Mouse (Mus musculus) right cerebral cortex, postnatal 4 days (tissue): ENCODE data around the gene Dennd4c.

Experiments used
- DNase-seq: peaks from one replicate; pipeline ENCODE4 v3.0.0-alpha.2; 2022

The Dennd4c gene

DNA sequence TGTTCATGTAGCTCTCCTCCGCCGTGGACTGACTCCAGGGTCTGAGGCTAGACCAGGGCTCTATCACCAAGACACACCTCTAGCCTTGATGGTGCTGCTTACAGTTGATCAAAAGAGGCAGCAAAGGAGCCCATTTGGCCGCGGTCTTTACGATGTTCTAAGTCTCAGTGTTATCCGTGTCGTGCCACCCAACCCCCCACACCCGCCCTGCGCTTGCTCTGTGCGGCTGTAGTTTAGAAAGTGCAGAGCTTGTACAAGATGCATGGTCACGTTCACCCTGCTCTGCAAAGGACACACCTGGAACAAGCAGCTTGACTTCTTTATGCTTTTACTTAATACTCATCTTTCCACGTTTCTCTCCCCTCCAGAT lies 137.4 kb downstream of the Dennd4c start:
- no peak for DNase-seq

DNA sequence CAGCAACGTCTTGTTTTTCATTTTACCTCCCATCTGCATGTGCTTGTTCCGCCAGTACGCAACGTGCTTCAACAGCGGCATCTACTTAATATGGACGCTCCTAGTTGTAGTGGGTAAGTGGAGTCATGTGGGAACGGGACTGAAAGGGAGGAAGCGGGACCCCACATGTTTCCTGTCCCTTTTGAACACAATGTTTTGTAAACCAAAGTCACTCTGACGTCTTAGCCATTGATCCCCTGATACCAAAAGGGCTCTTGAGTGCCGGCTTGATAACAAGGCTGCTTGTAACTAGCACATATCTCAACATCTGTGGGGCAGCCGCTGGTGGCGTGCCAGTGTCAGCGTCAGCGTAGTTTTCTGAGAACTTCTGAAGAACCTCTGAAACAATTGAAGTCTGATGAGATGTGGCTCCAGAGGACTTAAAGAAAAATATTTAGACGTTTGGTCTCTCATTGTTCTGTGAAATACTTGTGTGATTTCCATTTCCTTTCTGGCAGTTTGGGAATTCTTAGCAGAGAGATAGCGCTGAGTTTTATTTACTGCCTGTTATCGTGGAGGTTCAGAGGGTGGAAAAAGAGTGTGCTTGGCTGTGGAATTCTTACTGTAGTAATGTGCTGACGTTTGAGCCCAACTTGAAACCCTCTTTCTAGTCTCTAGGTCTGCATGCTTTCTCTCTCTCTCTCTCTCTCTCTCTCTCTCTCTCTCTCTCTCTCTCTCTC lies 138.0 kb downstream of the Dennd4c start:
- DNase-seq: no peak

GRCm38 (mm10) chr4:86887879-86888278 lies 139.5 kb downstream of the Dennd4c start:
- no peak for DNase-seq

DNA sequence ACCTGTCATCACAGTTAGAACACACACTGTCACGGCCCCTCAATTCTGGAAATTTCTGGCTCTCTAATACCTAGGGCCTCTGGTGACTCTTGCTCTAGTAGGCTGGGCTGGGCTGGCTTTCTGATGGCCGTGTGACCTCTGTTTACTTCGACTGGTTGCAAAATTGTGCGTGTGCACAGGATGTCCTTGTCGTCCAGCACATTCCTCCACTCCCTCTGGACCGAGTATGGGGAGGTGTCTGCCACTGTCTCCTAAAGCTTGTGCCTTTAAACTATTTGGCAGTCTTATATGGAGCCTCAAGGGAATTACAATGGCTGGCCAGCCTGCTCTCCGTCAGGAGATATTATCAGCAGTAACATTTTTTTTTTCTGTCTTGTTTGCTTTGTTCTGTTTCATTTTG lies 149.1 kb downstream of the Dennd4c start:
- no peak for DNase-seq

DNA sequence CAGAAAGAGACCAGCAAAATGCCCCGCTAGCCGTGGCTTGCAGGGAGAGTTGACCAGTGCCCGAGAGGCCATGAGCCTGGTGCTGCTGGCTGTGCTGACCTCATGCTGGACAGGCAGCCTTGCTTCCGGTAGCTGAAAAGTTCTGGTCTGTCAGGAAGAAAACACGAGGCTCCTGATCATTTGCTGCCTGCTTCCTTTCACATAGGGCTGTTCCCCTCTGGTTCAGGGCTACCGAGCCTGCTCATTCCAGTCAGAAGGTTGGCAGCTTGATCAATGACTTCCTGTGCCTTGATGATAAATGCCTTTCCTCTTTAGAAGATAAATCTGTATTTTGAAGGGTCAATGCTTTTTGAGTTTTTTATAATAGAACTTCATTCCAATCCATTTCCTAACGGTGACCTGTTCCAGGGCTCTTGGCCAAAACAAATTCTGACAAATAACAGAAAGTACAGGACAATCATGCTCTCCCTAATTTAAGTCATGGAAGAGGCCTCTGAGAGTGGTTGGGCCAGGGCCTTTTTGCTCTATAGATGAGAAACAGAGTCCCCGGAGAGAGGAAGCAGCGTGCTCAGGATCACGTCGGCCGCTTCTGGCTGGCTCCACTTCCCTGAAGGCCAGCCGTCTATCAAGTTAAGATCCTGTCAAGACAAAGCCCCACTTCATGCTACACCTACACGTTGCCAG lies 150.6 kb downstream of the Dennd4c start:
- no peak for DNase-seq
